Mouse (Mus musculus): ENCODE data around the gene Arfgap2.

DNA sequence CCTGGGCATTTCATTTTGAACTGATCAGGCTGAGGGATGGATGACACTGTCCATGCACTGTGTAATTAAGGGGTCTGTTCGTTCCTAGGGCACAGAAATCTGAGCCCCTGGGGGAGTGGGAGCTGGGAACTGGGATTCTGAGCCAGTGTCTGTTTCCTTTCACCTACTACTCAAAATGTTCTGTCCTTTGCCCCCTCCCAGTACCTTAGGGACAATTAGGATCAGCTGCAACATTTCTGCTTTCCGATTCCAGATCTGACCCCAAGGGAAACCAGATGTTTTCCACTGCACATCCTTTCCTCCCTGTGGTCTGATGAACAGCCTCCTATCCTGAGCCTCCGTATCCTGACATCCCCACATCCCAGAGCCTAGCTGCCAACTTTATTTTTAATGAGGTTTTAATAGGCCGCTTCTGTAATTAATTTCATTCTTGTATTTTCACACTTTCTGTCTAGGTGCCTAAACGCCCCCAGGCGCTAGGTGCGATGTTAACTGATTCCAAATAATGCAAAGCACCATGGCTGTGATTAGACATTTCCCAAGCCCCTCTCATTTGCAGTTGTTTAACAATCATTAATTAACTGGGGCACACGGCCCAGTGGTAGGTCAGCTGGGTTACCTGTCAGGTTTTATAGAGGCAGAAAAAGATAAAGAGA, 9.9 kb upstream of the Arfgap2 start:
- TF ChIP-seq SRF (IDR thresholded peaks at IDR 0.05; ENCODE audit: control insufficient read depth, insufficient read length, low read depth) = no peak
- TF ChIP-seq USF1 (IDR thresholded peaks at IDR 0.05; ENCODE audit: low read depth) = no peak
- no peak for TF ChIP-seq MYOG (IDR thresholded peaks at IDR 0.05; ENCODE audit: control insufficient read depth in 1 of 3, insufficient read depth in 1 of 3, insufficient read length in 2 of 3, low read depth in 2 of 3)
- TF ChIP-seq POLR2A (IDR thresholded peaks at IDR 0.05; ENCODE audit: insufficient read length, low read depth) = no peak
- TF ChIP-seq MAX (IDR thresholded peaks at IDR 0.05; ENCODE audit: low read depth) = no peak
- no peak for TF ChIP-seq POLR2AphosphoS2 (IDR thresholded peaks at IDR 0.05; ENCODE audit: insufficient read length, low read depth)
